Mouse (Mus musculus) ovary, adult 18-20 months (tissue): ENCODE data around the gene Ints6l.

Experiments
- DNase-seq: peaks from one replicate; pipeline ENCODE4 v3.0.0; 2022; ENCODE audit warnings: low spot score, mixed read lengths

Gene Ints6l

GRCm38 (mm10) chrX:56531266-56531665, 76.6 kb downstream of the Ints6l start:
- DNase-seq, result no peak

DNA sequence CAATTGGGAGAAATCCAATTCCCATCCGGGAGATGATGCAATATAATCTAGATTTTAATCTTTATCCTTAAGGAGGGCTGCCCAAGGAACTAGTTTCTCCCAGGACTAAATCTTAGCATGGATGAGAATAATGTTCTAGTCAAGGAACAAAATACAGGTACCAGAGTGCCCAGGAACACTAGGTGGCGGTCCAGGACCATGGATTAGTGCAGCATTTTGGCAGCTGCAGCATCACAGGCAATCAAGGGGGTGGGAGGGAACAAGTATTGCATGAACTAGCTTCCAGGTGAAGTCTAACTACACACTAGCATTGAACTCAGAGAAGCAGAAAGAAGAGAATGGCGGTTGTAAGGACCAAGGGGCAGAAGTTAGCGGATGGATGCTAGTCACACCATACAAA, 82.5 kb downstream of the Ints6l start:
- DNase-seq, result no peak

GRCm38 (mm10) chrX:56549506-56549905, 94.8 kb downstream of the Ints6l start, which contains the start of gene Gm648:
Gm648 (minus strand) TSS chrX:56549606.
- DNase-seq, result no peak

DNA sequence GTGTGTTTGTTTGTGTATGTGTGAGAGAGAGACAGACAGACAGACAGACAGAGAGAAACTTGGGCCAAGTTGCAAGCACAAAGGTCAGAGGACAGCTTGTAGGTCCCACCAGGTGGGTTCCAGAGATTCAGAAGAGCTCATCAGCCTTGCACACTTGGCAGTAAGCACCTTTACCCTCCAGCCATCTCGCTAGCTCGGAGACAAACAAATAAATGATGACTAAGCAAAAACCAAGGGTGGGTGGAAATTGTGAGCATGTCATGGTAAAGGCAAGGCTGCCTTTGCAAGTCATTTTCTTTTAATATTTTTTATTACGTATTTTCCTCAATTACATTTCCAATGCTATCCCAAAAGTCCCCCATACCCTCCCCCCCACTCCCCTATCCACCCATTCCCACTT, 98.9 kb downstream of the Ints6l start:
- DNase-seq, result no peak
